Mouse (Mus musculus) erythroid progenitor cell, adult 5-6 weeks (primary cell): ENCODE measurements around the gene Stab1. TPM values are rescaled to one million over a fixed set of nuclear protein-coding genes. Genes with fewer than 3 reads are reported as not detected.

ENCODE experiments used
- ATAC-seq: replicated peaks from 2 replicates; pipeline ENCODE4 v1.8.0; 2016; ENCODE audit warnings: moderate number of reproducible peaks, mild to moderate bottlenecking, moderate TSS enrichment, inconsistent platforms; ENCODE audit not compliant: poor library complexity, low FRiP score, severe bottlenecking
- total RNA-seq, 2 experiments: library from RNA; stranded (forward) in 1 of 2; stranded (reverse) in 1 of 2; fragments of 150-400 nt in 1 of 2; fragments of 186-747, 209-891 nt in 1 of 2; gene quantifications; 2 replicates each; pipeline versions ENCODE4 v1.2.3 to v1.2.4; 2015 to 2017; ENCODE audit warnings: low replicate concordance in 2 of 2

The Stab1 gene
- total RNA-seq, 2 experiments from 2014 or later = 27.2 TPM; not detected in 1

- ATAC-seq = no peak
Observed at GRCm38 (mm10) chr14:31169508-31169907, 1.1 kb upstream of the Stab1 start.

GRCm38 (mm10) chr14:31166827-31167226 lies 1.6 kb downstream of the Stab1 start:
- ATAC-seq = no peak

GRCm38 (mm10) chr14:31165991-31166630 lies 2.3 kb downstream of the Stab1 start:
- no peak for ATAC-seq

- ATAC-seq = no peak
Observed at GRCm38 (mm10) chr14:31165458-31165857, 3.0 kb downstream of the Stab1 start.

GRCm38 (mm10) chr14:31165010-31165409 lies 3.4 kb downstream of the Stab1 start:
- no peak for ATAC-seq

GRCm38 (mm10) chr14:31164067-31164466 lies 4.4 kb downstream of the Stab1 start:
- ATAC-seq = no peak

- no peak for ATAC-seq
Observed at GRCm38 (mm10) chr14:31161638-31162037, 6.8 kb downstream of the Stab1 start.

- ATAC-seq = no peak
Observed at GRCm38 (mm10) chr14:31161191-31161590, 7.2 kb downstream of the Stab1 start.

- no peak for ATAC-seq
Observed at GRCm38 (mm10) chr14:31160196-31161150, 8.0 kb downstream of the Stab1 start.

- no peak for ATAC-seq
Observed at GRCm38 (mm10) chr14:31145694-31146093, 22.7 kb downstream of the Stab1 start.

- ATAC-seq = no peak
Observed at GRCm38 (mm10) chr14:31141011-31141410, 27.4 kb downstream of the Stab1 start.

GRCm38 (mm10) chr14:31140141-31140540 lies 28.3 kb downstream of the Stab1 start:
- no peak for ATAC-seq

- no peak for ATAC-seq
Observed at GRCm38 (mm10) chr14:31139666-31140065, 28.8 kb downstream of the Stab1 start.

- ATAC-seq = no peak
Observed at GRCm38 (mm10) chr14:31138897-31139429, 29.5 kb downstream of the Stab1 start.

GRCm38 (mm10) chr14:31138219-31138896 lies 30.1 kb downstream of the Stab1 start:
- no peak for ATAC-seq

GRCm38 (mm10) chr14:31137791-31138190 lies 30.6 kb downstream of the Stab1 start:
- no peak for ATAC-seq

- ATAC-seq = no peak
Observed at GRCm38 (mm10) chr14:31137281-31137595, 31.2 kb downstream of the Stab1 start.

GRCm38 (mm10) chr14:31136411-31137280 lies 31.8 kb downstream of the Stab1 start:
- no peak for ATAC-seq
